Mouse (Mus musculus) NIH3T3 (cell line): ENCODE measurements at regions not wholly inside any gene's neighbourhood (a gene's known extent, or its start where the extent isn't known, plus 50 kb on each side); places are given as distances from the start of the nearest gene placed in this dataset.

Source experiments
- DNase-seq: peaks from one replicate; pipeline ENCODE4 v3.0.0-alpha.2; 2012; ENCODE audit warnings: low read depth

GRCm38 (mm10) chr16:78490245-78490644 lies 86.3 kb downstream of the D16Ertd472e start:
- DNase-seq = no peak

GRCm38 (mm10) chr16:78489604-78490003 lies 86.9 kb downstream of the D16Ertd472e start:
- DNase-seq = no peak

- no peak for DNase-seq
Observed at GRCm38 (mm10) chr16:78486531-78486930, 90.0 kb downstream of the D16Ertd472e start.

DNA sequence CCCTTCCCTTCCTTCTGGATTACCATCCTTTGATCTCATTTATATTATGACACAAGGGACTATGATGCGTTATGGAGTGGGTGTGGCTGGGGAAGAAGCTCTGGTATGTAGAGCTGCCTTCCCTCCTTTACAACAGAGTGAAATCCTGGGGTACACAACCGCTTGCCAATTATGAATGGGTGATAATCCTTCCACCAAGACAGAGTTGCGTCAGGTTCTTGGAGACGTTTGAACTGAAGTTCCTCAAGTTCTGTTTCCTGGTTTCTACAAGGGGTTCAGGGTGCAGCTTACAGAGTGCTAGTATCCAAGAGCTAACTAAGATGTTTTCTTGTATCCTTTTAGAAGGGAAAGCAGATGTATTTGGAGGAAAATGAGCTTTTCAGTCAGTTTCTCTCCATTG lies 92.2 kb downstream of the D16Ertd472e start:
- DNase-seq = no peak

GRCm38 (mm10) chr16:78481571-78481970 lies 94.9 kb downstream of the D16Ertd472e start:
- no peak for DNase-seq

DNA sequence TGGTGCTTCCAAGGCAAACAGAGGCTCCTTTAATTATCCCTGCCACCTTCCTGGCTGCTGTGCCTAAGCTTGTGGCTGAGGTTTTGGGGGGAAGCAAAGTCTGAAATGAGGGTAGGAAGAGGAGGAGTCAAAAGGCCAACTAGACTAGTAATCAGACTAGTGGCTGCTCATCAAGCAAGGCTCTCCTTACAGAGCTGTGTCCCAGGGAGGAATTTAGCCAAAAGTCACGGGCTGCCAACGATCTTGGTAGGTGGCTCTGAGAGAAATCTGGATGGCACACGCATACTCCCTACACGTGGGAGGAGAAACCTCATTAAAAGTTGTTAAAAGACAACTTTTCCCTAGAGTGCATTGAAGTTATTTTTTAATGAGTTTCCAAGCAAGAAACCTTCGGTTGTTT lies 95.4 kb downstream of the D16Ertd472e start:
- DNase-seq = no peak

DNA sequence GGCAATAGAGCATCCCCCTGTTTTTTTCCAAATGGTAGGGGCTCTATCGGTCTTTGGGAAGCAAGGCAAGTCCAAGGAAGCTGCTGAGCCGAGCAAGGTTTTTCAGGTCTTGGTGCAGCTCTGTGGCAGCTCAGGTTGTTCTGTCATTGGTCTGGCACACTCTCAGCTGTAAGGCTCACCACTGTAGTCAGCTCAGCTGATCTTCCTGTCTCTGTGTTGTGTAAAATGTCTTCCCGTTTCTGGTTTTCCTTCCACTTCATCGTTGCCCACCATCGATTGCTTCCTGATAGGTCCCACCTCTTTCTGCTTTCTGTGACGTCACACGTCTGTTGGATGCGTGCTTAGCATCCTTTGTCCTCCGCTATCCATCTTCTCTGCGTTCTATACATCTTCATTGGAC lies 96.2 kb downstream of the D16Ertd472e start:
- DNase-seq = no peak

- DNase-seq = peak; percentile 23
Observed at GRCm38 (mm10) chr16:78473456-78473855, 96.5 kb upstream of the Btg3 start.

DNA sequence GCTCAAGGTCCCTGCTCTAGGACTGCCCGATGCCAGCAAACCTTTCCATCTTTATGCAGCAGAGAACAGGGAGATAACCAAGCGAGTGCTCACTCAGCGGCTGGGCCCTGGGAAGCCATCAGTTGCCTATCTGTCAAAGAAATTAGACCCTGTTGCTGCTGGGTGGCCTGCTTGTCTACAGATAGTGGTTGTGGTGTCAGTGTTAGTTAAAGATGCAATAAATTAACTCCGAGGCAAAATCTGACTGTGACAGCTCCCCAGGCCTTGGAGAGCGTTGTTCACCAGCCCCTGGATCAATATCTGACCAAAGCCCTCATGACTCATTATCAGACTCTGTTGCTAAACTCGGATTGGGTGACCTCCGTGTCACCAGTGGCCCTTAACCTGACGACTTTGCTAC lies 83.0 kb upstream of the Btg3 start:
- no peak for DNase-seq

DNA sequence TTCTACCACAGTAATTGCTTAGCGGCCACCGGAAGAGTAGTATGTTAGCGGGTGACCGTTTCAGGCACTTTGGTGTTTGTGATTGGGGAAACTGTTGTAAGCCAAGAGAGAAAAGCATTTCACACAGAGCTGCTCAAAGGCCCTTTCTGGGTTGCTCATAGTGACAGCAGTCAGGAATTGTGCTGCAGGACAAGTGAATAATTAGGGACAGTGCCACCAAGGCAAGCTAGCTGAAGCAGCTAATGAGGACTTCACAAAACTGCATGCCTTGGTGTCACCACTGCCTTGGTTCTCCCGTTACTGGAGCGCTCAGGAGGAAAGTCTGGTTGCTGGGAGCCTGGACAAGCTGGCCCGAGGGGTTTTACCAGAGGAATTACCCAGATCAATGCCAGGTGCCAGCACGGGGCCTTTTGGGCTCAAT lies 80.7 kb upstream of the Btg3 start:
- no peak for DNase-seq

DNA sequence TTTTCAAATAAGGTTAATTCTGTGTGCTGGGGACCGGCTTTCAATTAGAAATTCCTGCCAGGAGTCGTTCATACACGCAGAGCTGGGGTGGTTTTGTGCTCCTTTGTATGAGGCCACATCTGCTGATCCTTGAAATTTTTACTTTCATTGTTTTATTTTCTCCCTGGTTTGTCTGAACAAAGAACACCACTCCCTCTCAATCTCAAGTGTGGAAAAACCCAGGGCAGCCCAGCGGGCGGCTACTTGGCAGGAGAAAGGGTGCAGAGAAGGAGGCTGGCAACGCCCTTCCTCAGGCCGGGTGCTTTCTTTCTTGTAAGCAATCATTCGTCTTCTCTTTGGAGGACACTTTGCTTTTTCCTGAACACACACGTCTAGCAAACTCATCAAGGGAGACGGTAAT lies 79.4 kb upstream of the Btg3 start:
- no peak for DNase-seq

DNA sequence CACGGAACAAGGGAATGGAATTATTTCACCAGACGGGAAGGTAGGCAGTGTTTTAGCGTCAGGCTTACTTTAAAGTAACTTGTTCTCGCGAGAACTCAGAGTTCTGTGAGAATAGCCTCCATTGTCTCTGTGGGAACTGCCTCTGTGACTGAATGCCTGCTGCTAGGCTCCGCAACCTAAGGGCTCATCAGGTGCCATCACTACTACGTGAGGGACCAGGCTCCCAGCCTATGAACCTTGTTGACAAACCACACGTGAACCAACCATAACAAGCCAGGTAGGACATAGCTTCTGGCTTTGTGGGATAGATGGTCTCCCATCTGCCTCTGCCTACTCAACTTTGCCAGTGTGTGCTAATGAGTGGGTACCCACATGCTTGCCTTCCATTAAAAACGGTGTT lies 77.5 kb upstream of the Btg3 start:
- no peak for DNase-seq

DNA sequence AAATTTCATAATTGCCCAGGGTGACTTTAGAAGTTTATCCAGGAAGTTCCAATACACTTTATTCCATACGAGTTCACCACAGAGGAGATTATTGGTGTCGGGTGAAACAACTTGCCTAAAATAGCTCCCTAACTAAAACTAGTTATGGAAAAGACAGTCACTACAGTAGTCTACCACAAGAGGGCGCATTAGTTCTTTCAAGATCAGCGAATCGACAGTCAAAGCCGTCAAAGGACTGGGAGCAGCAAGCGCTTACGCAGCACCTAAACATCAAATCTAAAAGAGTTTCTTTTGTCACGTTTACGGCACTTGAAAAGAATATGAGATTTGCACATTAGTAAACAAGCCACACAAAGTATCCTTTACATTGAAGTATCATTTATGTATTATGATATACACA lies 75.3 kb upstream of the Btg3 start:
- peak; percentile 78 for DNase-seq

DNA sequence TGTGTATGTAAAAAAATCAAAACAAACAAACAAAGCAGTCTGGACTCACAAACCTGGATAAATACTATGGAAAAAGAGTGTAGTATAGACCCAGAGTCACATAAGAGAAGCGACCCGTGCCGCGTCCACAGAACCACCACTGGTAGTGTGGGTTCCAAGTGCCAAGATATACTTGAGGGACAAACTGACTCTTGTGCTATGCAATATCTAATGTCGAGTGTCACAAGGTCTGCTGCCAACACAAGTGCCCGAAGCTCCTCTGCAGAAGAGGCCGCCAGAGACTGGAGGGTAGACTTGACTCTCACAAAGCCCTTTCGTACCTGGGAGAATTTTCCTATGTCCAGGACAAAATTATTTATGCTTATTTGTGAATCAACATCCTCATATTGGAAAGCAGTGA lies 74.8 kb upstream of the Btg3 start:
- DNase-seq = no peak

DNA sequence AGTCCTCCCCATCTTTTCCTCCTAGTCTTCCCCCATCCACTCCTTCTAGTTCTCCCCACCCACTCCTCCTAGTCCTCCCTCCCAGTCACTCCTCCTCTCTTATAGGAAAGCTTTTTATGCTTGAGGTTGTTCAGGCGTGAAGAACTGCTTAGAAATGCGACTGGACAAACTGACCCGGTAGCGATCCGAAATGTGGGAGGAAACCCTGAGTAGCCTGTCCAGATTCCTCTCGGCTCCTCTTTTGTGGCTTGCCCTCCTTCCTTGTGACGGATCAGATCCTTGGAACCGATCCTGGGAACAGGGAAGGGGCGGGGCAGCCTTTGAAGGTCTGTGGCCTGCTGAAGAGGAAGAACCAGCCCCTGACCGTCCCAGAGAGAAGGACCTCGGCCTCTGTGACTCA lies 74.3 kb upstream of the Btg3 start:
- DNase-seq = no peak

DNA sequence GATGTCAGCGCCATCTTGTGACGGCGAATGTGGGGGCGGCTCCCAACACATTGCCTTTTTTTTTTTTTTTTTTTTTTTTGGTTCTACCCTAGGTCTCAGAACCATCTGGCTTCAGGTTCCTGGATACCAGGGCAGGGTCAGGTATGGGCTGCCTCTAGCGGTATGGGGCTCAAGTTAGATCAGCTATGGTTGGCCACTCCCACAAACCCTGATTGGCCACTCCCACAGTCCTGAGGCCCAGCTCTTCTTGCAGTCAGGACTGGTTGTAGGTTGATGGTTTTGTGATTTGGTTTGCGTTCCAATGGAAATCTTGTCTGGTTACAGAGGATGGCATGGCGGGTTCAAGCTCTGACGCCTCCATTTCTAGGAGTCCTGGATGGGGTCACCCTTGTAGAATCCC lies 72.2 kb upstream of the Btg3 start:
- no peak for DNase-seq

- DNase-seq = no peak
Observed at GRCm38 (mm10) chr16:78443262-78443661, 66.3 kb upstream of the Btg3 start.

DNA sequence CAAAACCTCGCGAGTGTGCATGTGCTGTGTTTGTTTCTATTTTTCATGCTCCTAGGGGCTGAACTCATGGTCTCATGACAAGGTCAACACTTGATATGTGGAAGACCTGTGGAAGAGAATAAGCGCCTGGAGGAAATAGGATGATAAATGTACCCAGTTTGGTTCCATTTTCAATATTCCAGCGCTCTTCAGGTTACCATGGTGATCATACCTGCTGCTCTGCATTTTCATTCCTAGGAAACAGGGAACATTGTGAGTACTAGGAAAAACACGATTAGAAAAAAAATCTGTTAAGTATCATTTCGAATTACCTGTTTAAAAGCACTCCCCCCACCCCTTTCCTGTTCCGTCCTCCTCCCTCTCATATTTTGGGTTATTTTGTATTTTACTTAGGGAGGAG lies 65.8 kb upstream of the Btg3 start:
- DNase-seq = no peak

DNA sequence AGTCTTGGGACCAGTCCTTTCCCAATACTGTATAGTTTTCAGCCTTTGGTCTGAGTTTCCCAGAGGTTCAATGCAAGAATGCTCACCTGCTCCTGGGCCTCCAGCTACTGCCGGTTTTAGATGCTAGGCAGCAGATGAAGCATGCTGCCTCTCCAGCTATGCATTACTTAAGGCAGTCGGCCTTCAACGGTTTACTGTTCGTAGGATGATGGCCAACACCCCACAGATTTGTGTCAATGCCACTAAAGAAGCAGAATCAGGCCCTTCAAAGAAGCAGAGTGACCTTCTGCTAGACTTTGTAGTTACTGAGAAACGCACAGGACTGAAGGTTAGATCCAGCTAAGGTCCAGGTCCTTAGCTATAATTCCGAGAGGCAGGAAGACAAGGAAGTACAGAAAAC lies 65.0 kb upstream of the Btg3 start:
- DNase-seq = no peak

DNA sequence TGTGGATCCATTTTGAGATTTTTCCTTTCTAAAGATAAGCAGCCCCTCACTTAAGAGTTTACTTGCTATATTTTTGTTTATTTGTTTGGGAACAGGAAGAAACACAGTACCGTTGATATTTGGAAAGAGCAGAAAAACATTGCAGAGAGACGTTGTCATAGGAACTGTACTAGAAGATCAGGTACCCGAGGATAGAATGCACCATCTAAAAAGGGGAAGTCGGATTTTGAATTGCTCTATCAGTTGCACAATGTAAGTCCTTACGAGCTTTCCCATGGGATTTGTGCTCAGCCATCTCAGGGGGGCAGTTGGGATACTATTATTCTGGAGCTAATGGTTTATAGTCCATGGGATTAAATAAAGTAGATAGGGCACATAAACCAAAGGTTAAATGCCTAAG lies 58.7 kb upstream of the Btg3 start:
- DNase-seq = no peak

GRCm38 (mm10) chr16:78427470-78428041 lies 50.6 kb upstream of the Btg3 start:
- DNase-seq = no peak
